Mouse (Mus musculus) retina, adult 2 months (tissue): ENCODE results near the gene Gm1043.

Experiments used
- DNase-seq: peaks from one replicate; pipeline ENCODE4 v3.0.0-alpha.2; 2012; ENCODE audit warnings: low read depth, low spot score

Gm1043 gene

GRCm38 (mm10) chr5:37066703-37067568 is 18.2 kb upstream of the Gm1043 start:
- DNase-seq: no peak

GRCm38 (mm10) chr5:37073660-37074059 is 11.5 kb upstream of the Gm1043 start:
- DNase-seq: no peak

- no peak for DNase-seq
Measured at GRCm38 (mm10) chr5:37076692-37077329, 8.4 kb upstream of the Gm1043 start.

- DNase-seq: no peak
Measured at GRCm38 (mm10) chr5:37077330-37077698, 7.9 kb upstream of the Gm1043 start.

GRCm38 (mm10) chr5:37079484-37079883 is 5.7 kb upstream of the Gm1043 start:
- DNase-seq: no peak

- no peak for DNase-seq
Measured at GRCm38 (mm10) chr5:37080601-37081000, 4.6 kb upstream of the Gm1043 start.

GRCm38 (mm10) chr5:37082420-37082819 is 2.8 kb upstream of the Gm1043 start:
- DNase-seq: no peak

GRCm38 (mm10) chr5:37083209-37083770 is 1.9 kb upstream of the Gm1043 start:
- DNase-seq: no peak

- no peak for DNase-seq
Measured at GRCm38 (mm10) chr5:37083850-37084249, 1.3 kb upstream of the Gm1043 start.

- no peak for DNase-seq
Measured at GRCm38 (mm10) chr5:37085918-37086317, 748 bp downstream of the Gm1043 start.

GRCm38 (mm10) chr5:37087786-37088185 is 2.6 kb downstream of the Gm1043 start:
- no peak for DNase-seq

GRCm38 (mm10) chr5:37088342-37089108 is 3.4 kb downstream of the Gm1043 start:
- no peak for DNase-seq

GRCm38 (mm10) chr5:37091171-37091628 is 6.0 kb downstream of the Gm1043 start:
- DNase-seq: no peak

GRCm38 (mm10) chr5:37094941-37095340 is 9.8 kb downstream of the Gm1043 start:
- DNase-seq: no peak

GRCm38 (mm10) chr5:37097591-37097990 is 12.4 kb downstream of the Gm1043 start:
- DNase-seq: no peak

GRCm38 (mm10) chr5:37100813-37101212 is 15.6 kb downstream of the Gm1043 start:
- DNase-seq: no peak

GRCm38 (mm10) chr5:37101631-37102030 is 16.5 kb downstream of the Gm1043 start:
- DNase-seq: no peak

- no peak for DNase-seq
Measured at GRCm38 (mm10) chr5:37102056-37102455, 16.9 kb downstream of the Gm1043 start.

- DNase-seq: no peak
Measured at GRCm38 (mm10) chr5:37105531-37106456, 20.6 kb downstream of the Gm1043 start.

GRCm38 (mm10) chr5:37107111-37107510 is 21.9 kb downstream of the Gm1043 start:
- no peak for DNase-seq

GRCm38 (mm10) chr5:37107611-37108010 is 22.4 kb downstream of the Gm1043 start:
- no peak for DNase-seq
